Mouse (Mus musculus) forebrain, embryonic 16.5 days (tissue): ENCODE data around the gene Haspin. TPM values are rescaled to one million over a fixed set of nuclear protein-coding genes. Genes with fewer than 3 reads are reported as not detected.

Experiments used
- ATAC-seq: fragments of 200-750 bp; cut with Nextera tagmentation; 2 replicates; pipeline ENCODE4 v1.8.0; 2017; ENCODE audit warnings: mild to moderate bottlenecking, moderate library complexity
- H3K27ac ChIP-seq: fragments of 300-500 bp; sonication (generic); 2 replicates; pipeline ENCODE4 v1.5.1; 2014; ENCODE audit warnings: low read length, control low read depth
- H3K27me3 ChIP-seq: fragments of 300-500 bp; sonication (generic); replicated peaks from 2 replicates; pipeline ENCODE4 v1.6.1; 2014; ENCODE audit warnings: low read length; ENCODE audit not compliant: control insufficient read depth, insufficient read depth
- H3K36me3 ChIP-seq: fragments of 300-500 bp; sonication (generic); 2 replicates; pipeline ENCODE4 v1.6.1; 2014; ENCODE audit not compliant: control insufficient read depth, insufficient read depth
- H3K4me1 ChIP-seq: fragments of 300-500 bp; sonication (generic); replicated peaks from 2 replicates; pipeline ENCODE4 v1.6.1; 2014; ENCODE audit warnings: low read length; ENCODE audit not compliant: control insufficient read depth, insufficient read depth
- H3K4me2 ChIP-seq: fragments of 300-500 bp; sonication (generic); 2 replicates; pipeline ENCODE4 v1.6.1; 2014; ENCODE audit warnings: mild to moderate bottlenecking, low read length, control low read depth
- H3K4me3 ChIP-seq: fragments of 300-500 bp; sonication (generic); replicated peaks from 2 replicates; pipeline ENCODE4 v1.5.1; 2014; ENCODE audit warnings: mild to moderate bottlenecking, low read length, control low read depth
- H3K9ac ChIP-seq: fragments of 300-500 bp; sonication (generic); replicated peaks from 2 replicates; pipeline ENCODE4 v1.6.1; 2014; ENCODE audit warnings: low read depth, low read length, control low read depth
- H3K9me3 ChIP-seq: fragments of 300-500 bp; sonication (generic); 2 replicates; pipeline ENCODE4 v1.6.1; 2016; ENCODE audit warnings: low read length; ENCODE audit not compliant: control insufficient read depth
- WGBS: fragments of 180-500 bp; shearing (Covaris S2); extraction: QIAGEN DNeasy Blood & Tissue Kit; methylation state at CpG from one replicate; pipeline ENCODE4 v1.1.7; 2014; 5-methylcytosine and 5-hydroxymethylcytosine counted together
- polyA plus RNA-seq: library from polyadenylated mRNA; unstranded; fragments of >200 nt; fragmentation: Nextera tagmentation; extraction: Ambion mirVana; gene quantifications from 2 replicates; pipeline ENCODE4 v1.2.1, GENCODE M21; 2015

Gene Haspin
- polyA plus RNA-seq, 1 experiment from 2014 or later, result 5.8 TPM

DNA sequence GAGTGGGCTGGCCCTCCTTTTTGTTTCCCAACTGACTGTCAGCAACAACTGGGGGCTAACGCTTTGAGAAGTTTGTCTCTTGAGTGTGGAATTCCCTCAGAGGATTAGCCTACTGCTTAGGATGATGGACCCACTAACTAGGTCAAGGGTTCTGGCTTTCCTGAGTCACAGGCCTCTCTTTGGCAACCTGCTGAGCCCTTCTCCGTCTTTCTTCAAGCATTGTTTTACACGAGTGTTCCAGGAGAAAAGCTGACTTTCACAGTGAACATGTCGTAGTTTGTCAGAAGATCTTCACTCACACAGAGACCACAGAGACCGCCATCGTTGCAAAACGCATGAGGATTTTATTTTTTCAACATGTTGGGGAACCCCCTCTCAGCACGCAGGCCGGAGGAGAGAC is 10.1 kb upstream of the Haspin start:
- Histone ChIP-seq H3K4me3 (no peak overlapping the region), H3K9me3 (no peaks in the 10 kb centered on the region), H3K36me3 (no peaks in the 10 kb centered on the region), H3K9ac (no peak overlapping the region), H3K27ac (no peak overlapping the region), H3K4me1 (no peaks in the 10 kb centered on the region), H3K4me2 (no peak overlapping the region), H3K27me3 (no peaks in the 10 kb centered on the region)
- ATAC-seq, result no peak
- WGBS, result 70% methylated on average over 9 of the region's 9 CpGs

DNA sequence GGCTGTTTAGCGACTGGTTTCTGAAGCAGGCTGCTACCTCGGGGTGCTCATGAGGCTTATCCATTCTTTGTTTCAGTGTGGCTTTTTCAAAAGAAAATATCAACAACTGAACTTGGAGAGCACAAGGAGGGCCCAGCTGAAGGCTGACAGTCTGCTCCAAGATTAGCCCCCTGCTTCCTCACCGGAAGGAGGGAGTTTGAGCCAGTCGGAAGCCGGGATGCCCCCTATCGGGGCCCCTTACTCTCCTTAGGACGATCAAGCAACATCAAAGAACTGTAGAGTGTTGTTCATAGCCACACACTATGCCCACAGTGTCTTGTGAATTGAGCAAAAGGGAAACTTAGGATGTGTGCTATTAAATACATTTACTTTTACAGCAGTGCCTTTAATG is 8.9 kb upstream of the Haspin start:
- no peak overlapping the region for H3K27ac ChIP-seq
- no peak overlapping the region for H3K9ac ChIP-seq
- H3K4me3 ChIP-seq, result no peak overlapping the region
- H3K4me2 ChIP-seq, result no peak overlapping the region
- no peaks in the 10 kb centered on the region for H3K9me3 ChIP-seq
- H3K4me1 ChIP-seq, result no peaks in the 10 kb centered on the region
- H3K36me3 ChIP-seq, result no peaks in the 10 kb centered on the region
- WGBS, result 48% methylated on average over 7 of the region's 7 CpGs
- no peak for ATAC-seq
- no peaks in the 10 kb centered on the region for H3K27me3 ChIP-seq

DNA sequence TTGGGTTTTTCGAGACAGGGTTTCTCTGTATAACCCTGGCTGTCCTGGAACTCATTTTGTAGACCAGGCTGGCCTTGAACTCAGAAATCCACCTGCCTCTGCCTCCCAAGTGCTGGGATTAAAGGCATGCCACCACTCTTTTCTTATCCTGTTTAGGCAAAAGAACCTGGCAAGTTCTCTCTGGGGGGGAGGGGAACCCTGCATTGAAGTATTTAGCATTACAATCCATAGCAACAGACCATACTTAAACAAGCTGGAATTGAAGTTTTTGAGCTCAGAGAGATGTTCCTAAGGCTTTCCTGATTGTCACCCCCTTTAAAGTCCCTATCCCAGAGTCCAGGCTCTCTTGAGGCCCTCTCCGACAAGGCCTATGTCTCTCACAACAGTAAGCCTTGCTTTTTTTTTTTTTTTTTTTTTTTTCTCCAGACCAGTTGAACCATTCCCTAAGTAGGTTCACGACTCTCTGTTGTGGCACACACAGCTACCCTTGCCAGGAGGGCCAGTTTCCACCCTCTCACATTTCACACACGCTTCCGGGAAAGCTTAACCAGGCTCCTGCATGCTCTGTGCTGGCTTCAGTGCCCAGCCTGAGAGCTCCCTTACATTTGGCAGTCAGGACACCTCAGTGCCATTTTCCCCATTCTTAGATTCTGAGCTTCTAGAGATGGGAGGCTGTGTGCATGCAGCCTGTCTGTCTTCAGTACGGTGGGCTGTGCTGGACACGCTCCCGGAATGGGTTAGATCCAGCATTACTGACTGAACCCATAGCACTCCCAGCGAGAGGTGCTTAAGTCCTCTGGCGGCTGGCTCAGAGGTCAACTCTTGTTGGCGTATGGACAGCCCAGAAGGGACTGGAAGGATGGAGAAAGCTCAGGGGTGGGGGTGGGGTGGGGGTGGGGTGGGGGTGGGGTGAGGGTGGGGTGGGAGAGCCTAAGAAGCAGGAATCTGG is 8.2 kb upstream of the Haspin start:
- Histone ChIP-seq H3K36me3 (no peaks in the 10 kb centered on the region), H3K4me2 (no peak overlapping the region), H3K27me3 (no peaks in the 10 kb centered on the region), H3K4me3 (no peak overlapping the region), H3K4me1 (no peaks in the 10 kb centered on the region), H3K9ac (no peak overlapping the region), H3K27ac (no peak overlapping the region), H3K9me3 (no peaks in the 10 kb centered on the region)
- ATAC-seq, result no peak
- WGBS, result 51% methylated on average over 10 of the region's 11 CpGs

DNA sequence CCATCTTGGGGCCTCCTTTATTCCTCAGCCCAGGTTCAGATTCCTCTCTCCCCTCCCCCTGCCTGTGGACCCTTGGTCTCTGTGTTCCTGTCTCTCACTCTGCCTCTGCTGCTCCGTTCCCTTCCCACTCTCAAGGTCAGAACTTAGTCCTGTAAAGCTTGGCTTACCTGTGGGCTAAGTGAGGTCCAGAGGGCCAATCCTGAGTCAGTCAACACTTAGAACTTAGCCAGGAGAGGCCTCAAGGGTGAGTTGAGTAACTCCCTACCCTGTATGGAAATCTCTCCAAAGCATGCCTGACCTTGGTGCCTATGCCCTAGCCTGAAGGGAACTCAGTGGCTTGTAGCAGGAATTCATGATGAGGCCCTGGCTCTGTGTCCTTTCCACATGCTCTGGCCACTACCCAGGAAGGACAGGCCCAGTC is 6.2 kb upstream of the Haspin start:
- Histone ChIP-seq H3K36me3 (no peaks in the 10 kb centered on the region), H3K4me2 (no peak overlapping the region), H3K9ac (no peak overlapping the region), H3K27ac (no peak overlapping the region), H3K9me3 (no peaks in the 10 kb centered on the region), H3K27me3 (no peaks in the 10 kb centered on the region), H3K4me1 (no peaks in the 10 kb centered on the region), H3K4me3 (no peak overlapping the region)
- WGBS, result 67% methylated on average over 1 of the region's 1 CpGs
- no peak for ATAC-seq

DNA sequence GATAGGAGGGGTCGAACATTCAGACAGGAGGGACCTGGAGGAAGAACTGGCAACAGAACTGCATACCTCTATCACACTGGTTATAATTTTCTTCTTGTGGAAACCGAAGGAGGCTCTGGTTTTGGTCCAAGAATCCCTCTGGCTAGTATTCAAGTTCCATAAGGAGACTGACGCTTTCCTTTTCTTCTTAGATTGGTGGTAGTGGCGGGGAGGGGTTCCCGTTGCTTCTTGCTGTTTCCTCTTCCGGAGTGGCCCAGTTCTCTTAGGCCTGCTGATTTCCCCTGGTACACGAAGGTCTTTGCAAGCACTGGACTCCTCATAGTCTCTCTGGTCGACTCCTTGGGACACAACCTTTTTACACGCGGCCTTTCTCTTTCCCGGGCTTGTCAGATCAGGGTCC is 978 bp downstream of the Haspin start:
- Histone ChIP-seq H3K27me3 (no peaks in the 10 kb centered on the region), H3K9me3 (no peaks in the 10 kb centered on the region), H3K9ac (peak overlapping the region; percentile 71; the same call in 1 of the 2 replicates), H3K36me3 (no peaks in the 10 kb centered on the region), H3K4me3 (peak overlapping the region; percentile 79), H3K27ac (no peak overlapping the region), H3K4me1 (peaks cover 12% of the 10 kb centered on the region), H3K4me2 (peak overlapping the region; percentile 87)
- WGBS, result 26% methylated on average over 11 of the region's 11 CpGs
- ATAC-seq, result no peak

DNA sequence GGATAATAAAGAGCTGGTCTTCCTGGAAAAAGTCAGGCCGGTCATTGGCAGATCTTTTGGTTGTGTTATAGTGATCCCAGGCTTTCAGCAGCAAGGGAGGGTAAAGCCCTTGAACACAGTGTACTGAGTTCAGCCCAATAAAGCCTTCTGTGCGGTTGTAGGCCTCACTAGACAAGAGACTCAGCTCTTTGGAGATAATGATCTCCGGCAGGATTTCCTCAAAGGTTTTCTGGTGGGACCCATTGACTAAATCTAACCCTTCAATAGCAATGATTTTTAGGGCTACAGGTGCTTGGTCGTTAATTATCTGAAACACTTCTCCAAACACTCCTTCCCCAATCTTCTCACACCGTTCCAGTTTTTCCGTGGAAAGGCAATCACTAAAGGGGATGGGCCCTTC is 1.5 kb downstream of the Haspin start:
- Histone ChIP-seq H3K27me3 (no peaks in the 10 kb centered on the region), H3K4me3 (peak overlapping the region; percentile 79), H3K9ac (no peak overlapping the region), H3K4me1 (peaks cover 12% of the 10 kb centered on the region), H3K27ac (no peak overlapping the region), H3K9me3 (no peaks in the 10 kb centered on the region), H3K36me3 (no peaks in the 10 kb centered on the region), H3K4me2 (peak overlapping the region; percentile 87)
- ATAC-seq, result no peak
- 79% methylated on average over 6 of the region's 6 CpGs for WGBS

DNA sequence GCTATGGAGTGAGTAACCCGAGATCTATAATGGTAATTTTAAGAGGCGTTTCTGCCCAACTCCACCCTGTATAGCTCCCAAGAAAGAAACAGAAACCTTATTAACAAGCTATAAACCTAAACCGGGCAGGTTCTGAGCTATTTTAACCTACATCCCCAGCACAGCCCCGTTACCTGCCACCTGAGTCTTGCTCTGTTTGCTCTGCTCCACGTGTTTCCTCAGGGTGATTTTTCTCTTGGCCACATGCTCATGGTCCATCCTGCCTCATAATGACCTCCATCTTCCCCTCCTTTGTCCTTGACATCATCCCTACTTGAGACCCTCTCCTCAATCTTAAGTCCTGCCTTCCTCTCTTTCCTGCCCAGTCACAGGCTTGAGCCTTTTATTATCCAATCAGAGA is 3.9 kb downstream of the Haspin start:
- Histone ChIP-seq H3K27me3 (no peaks in the 10 kb centered on the region), H3K9ac (no peak overlapping the region), H3K4me3 (no peak overlapping the region), H3K9me3 (no peaks in the 10 kb centered on the region), H3K36me3 (no peaks in the 10 kb centered on the region), H3K4me1 (peaks cover 12% of the 10 kb centered on the region), H3K4me2 (no peak overlapping the region), H3K27ac (no peak overlapping the region)
- no peak for ATAC-seq
- 92% methylated on average over 5 of the region's 5 CpGs for WGBS

DNA sequence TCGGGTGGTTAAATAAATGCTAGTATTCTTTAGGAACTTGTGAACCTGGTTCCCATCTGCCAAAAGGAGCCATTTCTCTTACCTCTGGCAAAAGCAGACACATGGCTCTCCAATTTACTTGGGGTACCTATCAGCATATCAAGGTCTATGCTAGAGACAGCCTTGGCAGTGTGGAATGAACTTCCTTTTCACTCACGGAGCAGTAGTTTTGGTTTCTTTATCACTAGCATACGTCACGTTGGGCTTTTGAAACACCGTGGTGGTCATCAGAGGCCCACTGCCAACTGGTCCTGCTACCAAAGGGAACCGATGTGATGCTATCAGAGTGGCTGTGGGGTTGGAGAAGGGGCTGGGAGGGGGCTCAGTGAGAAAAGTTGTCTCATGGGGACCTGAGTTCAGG is 5.1 kb downstream of the Haspin start:
- Histone ChIP-seq H3K27ac (no peak overlapping the region), H3K9me3 (no peaks in the 10 kb centered on the region), H3K9ac (no peak overlapping the region), H3K4me1 (peaks cover 12% of the 10 kb centered on the region), H3K36me3 (no peaks in the 10 kb centered on the region), H3K4me2 (no peak overlapping the region), H3K27me3 (no peaks in the 10 kb centered on the region), H3K4me3 (no peak overlapping the region)
- WGBS, result 96% methylated on average over 6 of the region's 6 CpGs
- no peak for ATAC-seq

DNA sequence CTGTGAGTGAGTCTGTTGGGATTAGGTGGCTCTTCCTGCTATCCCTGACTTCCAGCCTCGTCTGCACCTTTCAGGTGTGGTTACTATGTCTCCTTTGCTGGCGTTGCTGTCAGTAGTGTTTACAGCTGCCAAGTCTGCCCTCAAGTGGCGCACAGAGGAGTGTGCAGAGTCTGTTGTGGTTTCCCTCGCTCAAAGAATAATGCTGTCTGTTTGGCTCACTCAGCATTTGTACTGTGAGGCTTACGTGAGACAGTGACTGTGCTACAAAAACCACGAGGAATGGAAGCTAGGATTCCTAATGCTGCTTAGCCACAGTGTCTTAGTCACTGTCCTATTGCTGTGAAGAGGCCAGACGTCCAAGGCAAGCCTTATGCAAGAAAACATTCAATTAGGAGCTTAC is 7.1 kb downstream of the Haspin start:
- Histone ChIP-seq H3K9me3 (no peaks in the 10 kb centered on the region), H3K4me3 (no peak overlapping the region), H3K36me3 (no peaks in the 10 kb centered on the region), H3K27ac (no peak overlapping the region), H3K4me2 (no peak overlapping the region), H3K4me1 (0 out of 2 replicates have a peak, but pooled peaks cover under 1% of the 10 kb centered on the region), H3K27me3 (no peaks in the 10 kb centered on the region), H3K9ac (no peak overlapping the region)
- WGBS, result 83% methylated on average over 7 of the region's 7 CpGs
- ATAC-seq, result no peak
